Mouse (Mus musculus): ENCODE measurements around the gene Phox2a. TPM values are rescaled to one million over a fixed set of nuclear protein-coding genes. Genes with fewer than 3 reads are reported as not detected.

The Phox2a gene
- total RNA-seq, 2 experiments from 2014 or later = not detected

Other genes starting within 250 kb of the Phox2a start
- gene Art2b, start 232.7 kb upstream of the Phox2a start, total RNA-seq (2021) = not detected
- gene Clpb, start 154.7 kb upstream of the Phox2a start, total RNA-seq (2021) = 10 to 100 TPM; 48.6 to 50.9 TPM
- gene Inppl1, start 19.9 kb downstream of the Phox2a start, total RNA-seq (2021) = 10 to 100 TPM; 79.2 to 96.2 TPM
- gene Folr2, start 38.9 kb downstream of the Phox2a start, total RNA-seq (2021) = 1 to 10 TPM; 1.3 to 2.0 TPM
- gene Anapc15, start 45.4 kb downstream of the Phox2a start, total RNA-seq (2021) = 10 to 100 TPM; 16.6 to 22.3 TPM
- 1 to 10 TPM in 1 of 2 experiments, under 1 TPM in 1; 0.91 to 1.2 TPM for gene Folr1, start 52.5 kb downstream of the Phox2a start, total RNA-seq (2021)
- 10 to 100 TPM; 93.2 to 99.8 TPM for gene Lamtor1, start 87.6 kb downstream of the Phox2a start, total RNA-seq (2021)
- not detected for gene Tomt, start 88.0 kb downstream of the Phox2a start, total RNA-seq (2021)
- 1 to 10 TPM; 2.9 to 3.2 TPM for gene Lrrc51, start 115.6 kb downstream of the Phox2a start, total RNA-seq (2021)
- gene Numa1, start 115.8 kb downstream of the Phox2a start, total RNA-seq (2021) = 10 to 100 TPM; 43.4 to 48.3 TPM
- gene Il18bp, start 200.4 kb downstream of the Phox2a start, total RNA-seq (2021) = 1 to 10 TPM; 1.3 to 2.4 TPM
- gene Rnf121, start 247.2 kb downstream of the Phox2a start, total RNA-seq (2021) = 10 to 100 TPM; 22.0 to 22.5 TPM
- gene Xndc1, start 247.2 kb downstream of the Phox2a start, total RNA-seq (2021) = 1 to 10 TPM; 3.2 to 4.5 TPM
- under 1 TPM; 0.54 to 0.66 TPM for gene Xntrpc, start 247.4 kb downstream of the Phox2a start, total RNA-seq (2021)